Mouse (Mus musculus) lung, adult 2 months (tissue): ENCODE results near the gene Ufl1.

ENCODE experiments used
- CTCF ChIP-seq: fragments of 200-500 bp; IDR thresholded peaks from 2 replicates; pipeline ENCODE4 v1.5.1; 2011; ENCODE audit warnings: mild to moderate bottlenecking, low read length, control low read depth; ENCODE audit not compliant: insufficient read depth
- POLR2A ChIP-seq: fragments of 200-500 bp; IDR thresholded peaks from 2 replicates; pipeline ENCODE4 v1.6.1; 2011; ENCODE audit warnings: low read depth, mild to moderate bottlenecking, control low read depth, low read length, borderline replicate concordance; ENCODE audit errors: extremely low read depth

DNA sequence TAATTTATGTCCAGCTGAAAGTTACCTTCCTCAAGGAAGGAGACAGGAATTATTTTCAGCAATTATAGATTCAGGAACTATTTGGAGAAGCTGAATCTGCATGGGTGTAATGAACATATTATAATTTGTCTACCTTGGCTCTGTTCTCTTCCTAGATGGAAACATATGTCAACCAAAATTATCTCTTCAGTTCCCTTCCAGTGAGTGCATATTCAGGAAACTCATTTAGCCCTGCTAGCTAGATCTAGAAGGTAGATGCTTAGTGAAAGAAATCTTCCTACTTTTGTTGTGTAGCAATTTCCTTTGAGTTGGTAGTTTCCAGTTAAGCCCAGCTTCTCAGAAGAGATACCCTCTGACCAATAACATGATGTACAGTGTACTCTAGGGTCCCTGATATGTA, 59.7 kb downstream of the Ufl1 start:
- TF ChIP-seq CTCF (no peak), POLR2A (no peak)
